24 mouse cellular contexts compared by ENCODE assay signal in genomic region chr11:19254183-19254582, GRCm38 (mm10).
"Had no signal": no experiment of that assay in that cellular context is flagged by ENCODE, and none has a peak within 500 bp of the region (broad histone marks: within the 10 kb centered on the region; RNA-seq: fewer than 3 reads in every experiment).

No protein-coding gene starts in this region.

- H3K9me3 ChIP-seq: heart, embryonic 10.5 days; heart, embryonic 13.5 days; heart, embryonic 15.5 days; hindbrain, embryonic 13.5 days; hindbrain, embryonic 15.5 days; limb, embryonic 10.5 days; limb, embryonic 12.5 days; liver, embryonic 13.5 days; liver, embryonic 15.5 days had no signal

- DNase-seq: gastrocnemius, postnatal 10 days; gastrocnemius, postnatal 25 days; heart, adult 18-20 months; heart, postnatal 14 days; heart, postnatal 36 days; kidney, adult 18-20 months; kidney, adult 8-10 months; kidney, postnatal 10 days; kidney, postnatal 25 days; kidney, postnatal 4 days; liver; liver, embryonic 13.5 days had no signal

- H3K36me3 ChIP-seq: heart, embryonic 10.5 days; heart, embryonic 13.5 days; heart, embryonic 15.5 days; hindbrain, embryonic 13.5 days; hindbrain, embryonic 15.5 days; limb, embryonic 10.5 days; limb, embryonic 12.5 days; liver, embryonic 13.5 days; liver, embryonic 15.5 days had no signal

- H3K4me2 ChIP-seq: heart, embryonic 13.5 days; heart, embryonic 15.5 days; hindbrain, embryonic 13.5 days; hindbrain, embryonic 15.5 days; limb, embryonic 12.5 days; liver, embryonic 11.5 days; liver, embryonic 13.5 days; liver, embryonic 15.5 days had no signal

- H3K27me3 ChIP-seq: heart, embryonic 13.5 days; heart, embryonic 15.5 days; hindbrain, embryonic 13.5 days; hindbrain, embryonic 15.5 days; liver, embryonic 13.5 days; liver, embryonic 15.5 days had no signal

- H3K27ac ChIP-seq: heart, embryonic 10.5 days; heart, embryonic 13.5 days; heart, embryonic 15.5 days; hindbrain, embryonic 13.5 days; hindbrain, embryonic 15.5 days; hindbrain, postnatal 0 days; layer of hippocampus, adult 2 months; left cerebral cortex, adult 2 months; limb, embryonic 10.5 days; limb, embryonic 12.5 days; liver, embryonic 13.5 days; liver, embryonic 15.5 days had no signal

- H3K4me1 ChIP-seq: heart, embryonic 10.5 days; heart, embryonic 15.5 days; hindbrain, embryonic 15.5 days; limb, embryonic 12.5 days; liver, embryonic 13.5 days; liver, embryonic 15.5 days had no signal

- H3K4me3 ChIP-seq: heart, embryonic 10.5 days; heart, embryonic 13.5 days; heart, embryonic 15.5 days; hindbrain, embryonic 13.5 days; hindbrain, embryonic 15.5 days; layer of hippocampus, adult 2 months; left cerebral cortex, adult 2 months; limb, embryonic 10.5 days; limb, embryonic 12.5 days; liver, embryonic 13.5 days; liver, embryonic 15.5 days had no signal

- H3K9ac ChIP-seq: heart, embryonic 13.5 days; heart, embryonic 15.5 days; hindbrain, embryonic 13.5 days; hindbrain, embryonic 15.5 days; limb, embryonic 12.5 days; liver, embryonic 13.5 days; liver, embryonic 15.5 days had no signal

- ATAC-seq: hindbrain, postnatal 0 days had no signal
